In the genomic region with DNA sequence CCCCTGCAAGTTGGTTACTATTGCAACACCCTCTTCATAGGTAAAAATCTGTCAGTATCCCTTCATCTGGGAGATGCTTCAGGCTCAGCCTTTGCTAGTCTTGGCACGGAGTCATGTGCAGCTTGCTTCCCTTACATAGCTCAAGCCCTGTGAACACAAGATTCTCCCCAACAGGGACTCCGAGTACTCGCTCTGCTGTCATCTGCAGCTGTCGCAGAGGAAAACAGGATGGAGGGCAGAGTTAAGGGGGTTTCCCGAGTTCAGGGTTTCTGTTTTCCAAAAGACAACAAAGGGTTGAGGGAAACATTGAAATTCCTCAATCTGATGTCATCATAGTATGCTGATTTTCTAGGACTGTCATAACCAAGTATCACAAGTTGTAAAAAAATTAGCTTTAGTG, we compare ENCODE assay signal across 13 mouse cellular contexts.
DNase-seq lines count a peak whose midpoint lies in the region; ATAC-seq and TF ChIP-seq lines count a peak whose summit lies in the region.
"Had no signal": no experiment of that assay in that cellular context is flagged by ENCODE, and none has a peak within 500 bp of the region (broad histone marks: within the 10 kb centered on the region; RNA-seq: fewer than 3 reads in every experiment).

No protein-coding gene starts in this region.

- no peak overlapping the region for H3K27ac ChIP-seq in embryonic facial prominence, embryonic 14.5 days (replicated peaks; ENCODE audit: low read depth, low read length)
- no peak overlapping the region for H3K27ac ChIP-seq in embryonic facial prominence, embryonic 10.5 days (replicated peaks)
- H3K27ac ChIP-seq in CH12.LX (ENCODE audit: insufficient read depth, low read depth): no peak overlapping the region
- no peak overlapping the region for H3K27ac ChIP-seq in lung, embryonic 15.5 days
- H3K27ac ChIP-seq in forebrain, embryonic 13.5 days: no peak overlapping the region
- H3K27ac ChIP-seq: embryonic facial prominence, embryonic 13.5 days; forebrain, embryonic 15.5 days; macrophage had no signal

- no peak for TF ChIP-seq RAD21 in CH12.LX (IDR thresholded peaks at IDR 0.05; ENCODE audit: low read depth, low read length)

- H3K4me2 ChIP-seq in embryonic facial prominence, embryonic 14.5 days (ENCODE audit: low read depth, low read length): no peak overlapping the region
- 0 out of 2 replicates have a peak overlapping the region, but pooled peaks have one; percentile 29 for H3K4me2 ChIP-seq in CH12.LX (ENCODE audit: insufficient read depth, low read depth, poor library complexity, severe bottlenecking)
- H3K4me2 ChIP-seq in lung, embryonic 15.5 days: no peak overlapping the region
- H3K4me2 ChIP-seq in forebrain, embryonic 13.5 days: no peak overlapping the region
- H3K4me2 ChIP-seq: embryonic facial prominence, embryonic 13.5 days; forebrain, embryonic 15.5 days had no signal

- H3K9me3 ChIP-seq in embryonic facial prominence, embryonic 14.5 days (ENCODE audit: control insufficient read depth, low read length): no peaks in the 10 kb centered on the region
- no peaks in the 10 kb centered on the region for H3K9me3 ChIP-seq in embryonic facial prominence, embryonic 10.5 days
- no peaks in the 10 kb centered on the region for H3K9me3 ChIP-seq in CH12.LX (replicated peaks; ENCODE audit: low read length)
- H3K9me3 ChIP-seq in lung, embryonic 15.5 days: no peaks in the 10 kb centered on the region
- H3K9me3 ChIP-seq in forebrain, embryonic 13.5 days (replicated peaks): no peaks in the 10 kb centered on the region
- H3K9me3 ChIP-seq: embryonic facial prominence, embryonic 13.5 days; forebrain, embryonic 15.5 days had no signal

- 54% methylated on average over 5 of the region's 5 CpGs for WGBS in embryonic facial prominence, embryonic 14.5 days
- 73% methylated on average over 5 of the region's 5 CpGs for WGBS in embryonic facial prominence, embryonic 10.5 days
- 31% methylated on average over 5 of the region's 5 CpGs for WGBS in lung, embryonic 15.5 days
- WGBS in forebrain, embryonic 13.5 days: 78% methylated on average over 5 of the region's 5 CpGs

- ATAC-seq in embryonic facial prominence, embryonic 14.5 days (ENCODE audit: low read depth): no peak
- ATAC-seq in lung, embryonic 15.5 days (ENCODE audit: borderline replicate concordance, extremely low read depth, low FRiP score, low TSS enrichment): 0 out of 2 replicates have a peak, but pooled peaks have one; percentile 52
- ATAC-seq in forebrain, embryonic 13.5 days: no peak
- ATAC-seq: forebrain, embryonic 15.5 days had no signal

- H3K4me1 ChIP-seq in embryonic facial prominence, embryonic 14.5 days (ENCODE audit: control insufficient read depth, insufficient read depth, low read length): no peaks in the 10 kb centered on the region
- H3K4me1 ChIP-seq in embryonic facial prominence, embryonic 10.5 days: peaks cover 5% of the 10 kb centered on the region; the same call in 1 of the 2 replicates
- H3K4me1 ChIP-seq in CH12.LX (ENCODE audit: control insufficient read depth in 1 of 2, insufficient read depth in 2 of 2): peaks cover 0 to 20% of the 10 kb centered on the region in 2 experiments; a peak in 2 of 4 replicates
- 0 out of 2 replicates have a peak, but pooled peaks cover 6% of the 10 kb centered on the region for H3K4me1 ChIP-seq in lung, embryonic 15.5 days
- peaks cover 2% of the 10 kb centered on the region; the same call in 1 of the 2 replicates for H3K4me1 ChIP-seq in forebrain, embryonic 13.5 days
- H3K4me1 ChIP-seq: embryonic facial prominence, embryonic 13.5 days; forebrain, embryonic 15.5 days had no signal

- H3K9ac ChIP-seq in embryonic facial prominence, embryonic 14.5 days (ENCODE audit: low read depth, low read length): no peak overlapping the region
- H3K9ac ChIP-seq in CH12.LX (ENCODE audit: insufficient read depth, low read depth): no peak overlapping the region
- H3K9ac ChIP-seq in lung, embryonic 15.5 days: no peak overlapping the region
- H3K9ac ChIP-seq in forebrain, embryonic 13.5 days: no peak overlapping the region
- H3K9ac ChIP-seq: embryonic facial prominence, embryonic 13.5 days; forebrain, embryonic 15.5 days had no signal

- H3K79me2 ChIP-seq in CH12.LX (replicated peaks; ENCODE audit: control insufficient read depth, extremely low read depth, insufficient read depth, poor library complexity, severe bottlenecking): no peaks in the 10 kb centered on the region

- DNase-seq in embryonic facial prominence, embryonic 14.5 days (ENCODE audit: low spot score): peak; percentile 70
- DNase-seq in embryonic facial prominence, embryonic 10.5 days (ENCODE audit: low spot score): no peak
- DNase-seq in kidney, postnatal 14 days: peak; percentile 12
- DNase-seq in kidney, adult 18-20 months: no peak
- no peak for DNase-seq in CH12.LX (ENCODE audit: extremely low read depth)
- no peak for DNase-seq in cerebellum, adult 18-20 months
- DNase-seq: cerebellum, adult 9-11 months; spleen, adult 18-20 months had no signal

- TF ChIP-seq EP300 in CH12.LX (IDR thresholded peaks at IDR 0.05; ENCODE audit: low read length): no peak

- H3K27me3 ChIP-seq in embryonic facial prominence, embryonic 14.5 days (replicated peaks; ENCODE audit: control insufficient read depth, insufficient read depth, low read length): no peaks in the 10 kb centered on the region
- H3K27me3 ChIP-seq in embryonic facial prominence, embryonic 10.5 days (replicated peaks; ENCODE audit: low read depth, poor library complexity, severe bottlenecking): no peaks in the 10 kb centered on the region
- H3K27me3 ChIP-seq in CH12.LX (replicated peaks): no peaks in the 10 kb centered on the region
- H3K27me3 ChIP-seq in lung, embryonic 15.5 days: no peaks in the 10 kb centered on the region
- H3K27me3 ChIP-seq in forebrain, embryonic 13.5 days: no peaks in the 10 kb centered on the region
- H3K27me3 ChIP-seq: embryonic facial prominence, embryonic 13.5 days; forebrain, embryonic 15.5 days had no signal

- TF ChIP-seq POLR2A in CH12.LX (IDR thresholded peaks at IDR 0.05; ENCODE audit: low read depth, low read length): no peak

- in situ Hi-C loops in CH12.LX (cut with MboI; ENCODE audit: low pct_ligation_motif_present, low pct_unique_long_range_greater_than_20kb, low sequenced_read_pairs): no loop called here

- no peak for TF ChIP-seq CTCF in CH12.LX (conservative IDR thresholded peaks at IDR 0.05 in 1 of 2, IDR thresholded peaks at IDR 0.05 in 1 of 2; ENCODE audit: low read depth in 2 of 2, low read length in 2 of 2)

- dilution Hi-C loops in CH12.LX (cut with MboI; ENCODE audit: extremely low pct_ligation_motif_present, extremely low pct_unique_long_range_greater_than_20kb, low sequenced_read_pairs): no loop called here

- no peaks in the 10 kb centered on the region for H3K36me3 ChIP-seq in embryonic facial prominence, embryonic 14.5 days (ENCODE audit: control insufficient read depth, insufficient read depth, low read length)
- H3K36me3 ChIP-seq in embryonic facial prominence, embryonic 10.5 days (replicated peaks): no peaks in the 10 kb centered on the region
- H3K36me3 ChIP-seq in CH12.LX (replicated peaks in 1 of 2; ENCODE audit: control insufficient read depth in 1 of 2, insufficient read depth in 1 of 2, low read length in 1 of 2): no peaks in the 10 kb centered on the region
- no peaks in the 10 kb centered on the region for H3K36me3 ChIP-seq in lung, embryonic 15.5 days
- H3K36me3 ChIP-seq in forebrain, embryonic 13.5 days (ENCODE audit: poor library complexity, severe bottlenecking): no peaks in the 10 kb centered on the region
- H3K36me3 ChIP-seq: embryonic facial prominence, embryonic 13.5 days; forebrain, embryonic 15.5 days had no signal

- H3K4me3 ChIP-seq in embryonic facial prominence, embryonic 14.5 days (ENCODE audit: low read depth, low read length): no peak overlapping the region
- no peak overlapping the region for H3K4me3 ChIP-seq in embryonic facial prominence, embryonic 10.5 days
- H3K4me3 ChIP-seq in CH12.LX (replicated peaks in 1 of 3; ENCODE audit: low read depth in 2 of 3, low read length in 2 of 3, poor library complexity in 1 of 3): no peak overlapping the region
- H3K4me3 ChIP-seq in lung, embryonic 15.5 days: no peak overlapping the region
- no peak overlapping the region for H3K4me3 ChIP-seq in forebrain, embryonic 13.5 days
- H3K4me3 ChIP-seq: embryonic facial prominence, embryonic 13.5 days; forebrain, embryonic 15.5 days had no signal

TF ChIP-seq in CH12.LX, 34 proteins besides CTCF, POLR2A, EP300 and RAD21:
- TF ChIP-seq KAT2A (IDR thresholded peaks at IDR 0.05; ENCODE audit: insufficient replicate concordance, low read length) (no peak), ZC3H11A (IDR thresholded peaks at IDR 0.05; ENCODE audit: low read depth, low read length) (no peak), ELF1 (IDR thresholded peaks at IDR 0.05; ENCODE audit: low read depth, low read length) (no peak), BHLHE40 (IDR thresholded peaks at IDR 0.05; ENCODE audit: low read depth, low read length) (no peak), IRF4 (IDR thresholded peaks at IDR 0.05; ENCODE audit: low read depth, low read length) (no peak), ETS1 (conservative IDR thresholded peaks at IDR 0.05; ENCODE audit: low read depth, low read length) (no peak), JUN (IDR thresholded peaks at IDR 0.05; ENCODE audit: insufficient read depth, low read depth, low read length) (no peak), CHD1 (IDR thresholded peaks at IDR 0.05; ENCODE audit: low read depth, low read length) (no peak), MEF2A (IDR thresholded peaks at IDR 0.05; ENCODE audit: borderline replicate concordance, low read depth, low read length) (no peak), JUND (conservative IDR thresholded peaks at IDR 0.05; ENCODE audit: low read depth, low read length) (no peak), POLR2AphosphoS2 (IDR thresholded peaks at IDR 0.05; ENCODE audit: low read depth, low read length) (no peak), CHD2 (IDR thresholded peaks at IDR 0.05; ENCODE audit: low read length) (no peak), MAZ (IDR thresholded peaks at IDR 0.05; ENCODE audit: low read depth, low read length) (no peak), NRF1 (IDR thresholded peaks at IDR 0.05; ENCODE audit: low read depth, low read length) (no peak), GABPA (IDR thresholded peaks at IDR 0.05; ENCODE audit: insufficient replicate concordance, low read depth, low read length) (no peak), MXI1 (IDR thresholded peaks at IDR 0.05; ENCODE audit: low read depth, low read length) (no peak)

Comparison
In these comparisons a context has a peak if more than half of its experiments do, and no peak if none do; other contexts are left out.
1. DNase-seq: peak in embryonic facial prominence, embryonic 14.5 days (single experiment) and kidney, postnatal 14 days (single experiment); none in embryonic facial prominence, embryonic 10.5 days (single experiment), kidney, adult 18-20 months (single experiment), CH12.LX (single experiment) and cerebellum, adult 18-20 months (0 of 2).